ENCODE assay signal across 16 mouse cellular contexts in the genomic region with DNA sequence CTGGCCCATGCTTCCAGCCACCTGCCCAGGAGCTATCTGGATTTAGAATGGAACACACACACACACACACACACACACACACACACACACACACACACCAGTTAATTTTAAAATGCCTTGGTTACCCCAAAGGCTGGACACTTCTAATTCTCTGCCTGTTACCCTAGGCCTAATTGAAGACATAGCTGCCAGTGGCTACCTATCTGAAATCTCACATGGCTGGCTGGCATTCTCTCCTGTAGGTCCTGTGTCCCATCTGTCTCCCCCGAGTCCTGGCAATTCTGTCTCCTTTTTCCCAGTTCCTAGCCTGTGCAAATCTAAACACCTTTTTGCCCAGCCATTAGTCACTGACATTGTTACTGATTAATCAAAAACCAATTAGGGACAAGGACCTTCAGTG.
"Had no signal": no experiment of that assay in that cellular context is flagged by ENCODE, and none has a peak within 500 bp of the region (broad histone marks: within the 10 kb centered on the region; RNA-seq: fewer than 3 reads in every experiment).

No protein-coding gene starts in this region.

- H3K4me3 ChIP-seq: layer of hippocampus, adult 2 months; limb, embryonic 13.5 days; liver, embryonic 12.5 days; midbrain, embryonic 10.5 days; myocyte; neural tube, embryonic 15.5 days had no signal

- H3K27ac ChIP-seq: kidney, postnatal 0 days; layer of hippocampus, adult 2 months; limb, embryonic 13.5 days; liver, embryonic 12.5 days; midbrain, embryonic 10.5 days; neural tube, embryonic 15.5 days had no signal

- H3K9ac ChIP-seq: limb, embryonic 13.5 days; liver, embryonic 12.5 days; lung, embryonic 14.5 days; neural tube, embryonic 15.5 days had no signal

- ATAC-seq: liver, embryonic 12.5 days had no signal

- H3K4me1 ChIP-seq: limb, embryonic 13.5 days; liver, embryonic 12.5 days; midbrain, embryonic 10.5 days; neural tube, embryonic 15.5 days had no signal

- H3K4me2 ChIP-seq: limb, embryonic 13.5 days; liver, embryonic 12.5 days; lung, embryonic 14.5 days; neural tube, embryonic 15.5 days had no signal

- DNase-seq: kidney, postnatal 36 days; left cerebral cortex, postnatal 4 days; lung, embryonic 14.5 days; lung, postnatal 10 days; lung, postnatal 4 days; midbrain, embryonic 14.5 days; right cerebral cortex, adult 18-20 months; right cerebral cortex, postnatal 25 days; thymus, postnatal 4 days had no signal

- H3K36me3 ChIP-seq: limb, embryonic 13.5 days; liver, embryonic 12.5 days; midbrain, embryonic 10.5 days; neural tube, embryonic 15.5 days had no signal

- H3K9me3 ChIP-seq: limb, embryonic 13.5 days; liver, embryonic 12.5 days; midbrain, embryonic 10.5 days; neural tube, embryonic 15.5 days had no signal

- H3K27me3 ChIP-seq: limb, embryonic 13.5 days; liver, embryonic 12.5 days; neural tube, embryonic 15.5 days had no signal
